Mouse (Mus musculus): ENCODE results near the gene Cxadr.

Cxadr gene

GRCm38 (mm10) chr16:78301183-78301830 is at the start of gene Cxadr:
Gene Cxadr, plus strand, starts transcription at chr16:78301489.
- peak; percentile 85 to 88 for DNase-seq

- no peak for DNase-seq
These were observed 42.3 kb upstream of the Cxadr start for GRCm38 (mm10) chr16:78258989-78259388.

- no peak for DNase-seq
These were observed 41.0 kb upstream of the Cxadr start for GRCm38 (mm10) chr16:78260070-78260879.

GRCm38 (mm10) chr16:78261520-78261919 is 39.8 kb upstream of the Cxadr start:
- no peak for DNase-seq

- no peak for DNase-seq
These were observed 36.7 kb upstream of the Cxadr start for GRCm38 (mm10) chr16:78264442-78265150.

- DNase-seq = peak; percentile 15 to 61
These were observed 36.1 kb upstream of the Cxadr start for GRCm38 (mm10) chr16:78265151-78265590.

- DNase-seq = no peak
These were observed 35.5 kb upstream of the Cxadr start for GRCm38 (mm10) chr16:78265826-78266225.

GRCm38 (mm10) chr16:78267453-78267852 is 33.8 kb upstream of the Cxadr start:
- DNase-seq = no peak

- no peak for DNase-seq
These were observed 33.1 kb upstream of the Cxadr start for GRCm38 (mm10) chr16:78268167-78268566.

- DNase-seq = peak; percentile 10
These were observed 26.3 kb upstream of the Cxadr start for GRCm38 (mm10) chr16:78274825-78275455.

- DNase-seq = no peak
These were observed 23.7 kb upstream of the Cxadr start for GRCm38 (mm10) chr16:78277567-78277966.

- no peak for DNase-seq
These were observed 21.0 kb upstream of the Cxadr start for GRCm38 (mm10) chr16:78280093-78280881.

GRCm38 (mm10) chr16:78283231-78283630 is 18.1 kb upstream of the Cxadr start:
- no peak for DNase-seq

GRCm38 (mm10) chr16:78294051-78294450 is 7.2 kb upstream of the Cxadr start:
- DNase-seq = no peak

GRCm38 (mm10) chr16:78294606-78295275 is 6.5 kb upstream of the Cxadr start:
- DNase-seq = no peak

GRCm38 (mm10) chr16:78295601-78296000 is 5.7 kb upstream of the Cxadr start:
- no peak for DNase-seq

- no peak for DNase-seq
These were observed 5.2 kb upstream of the Cxadr start for GRCm38 (mm10) chr16:78296114-78296513.

- peak; percentile 61 for DNase-seq
These were observed 765 bp downstream of the Cxadr start for GRCm38 (mm10) chr16:78301831-78302677.

- DNase-seq = peak; percentile 34 to 58
These were observed 1.4 kb downstream of the Cxadr start for GRCm38 (mm10) chr16:78302678-78303050.

- DNase-seq = no peak
These were observed 4.4 kb downstream of the Cxadr start for GRCm38 (mm10) chr16:78305606-78306100.
